Mouse (Mus musculus) skeletal muscle tissue, adult 2 months (tissue): ENCODE data around the gene Kcnh5.

ENCODE experiments used
- DNase-seq: peaks from one replicate; pipeline ENCODE4 v3.0.0-alpha.2; 2012; ENCODE audit warnings: low read depth, low spot score

Gene Kcnh5

GRCm38 (mm10) chr12:75176691-75177645 lies at the start of gene Kcnh5:
Kcnh5 (minus strand) TSS chr12:75177332.
- DNase-seq: no peak

GRCm38 (mm10) chr12:75223966-75224365 lies 46.8 kb upstream of the Kcnh5 start:
- no peak for DNase-seq

GRCm38 (mm10) chr12:75189413-75189812 lies 12.3 kb upstream of the Kcnh5 start:
- no peak for DNase-seq

- DNase-seq: no peak
Measured at GRCm38 (mm10) chr12:75182646-75183045, 5.5 kb upstream of the Kcnh5 start.

- DNase-seq: no peak
Measured at GRCm38 (mm10) chr12:75179491-75179890, 2.4 kb upstream of the Kcnh5 start.

- DNase-seq: no peak
Measured at GRCm38 (mm10) chr12:75177646-75178030, 506 bp upstream of the Kcnh5 start.

GRCm38 (mm10) chr12:75175931-75176565 lies 1.1 kb downstream of the Kcnh5 start:
- DNase-seq: no peak

GRCm38 (mm10) chr12:75170970-75171369 lies 6.2 kb downstream of the Kcnh5 start:
- DNase-seq: no peak

GRCm38 (mm10) chr12:75153076-75153568 lies 24.0 kb downstream of the Kcnh5 start:
- DNase-seq: no peak

GRCm38 (mm10) chr12:75139792-75140191 lies 37.3 kb downstream of the Kcnh5 start:
- DNase-seq: no peak

- no peak for DNase-seq
Measured at GRCm38 (mm10) chr12:75091921-75092320, 85.2 kb downstream of the Kcnh5 start.

GRCm38 (mm10) chr12:75090957-75091356 lies 86.2 kb downstream of the Kcnh5 start:
- no peak for DNase-seq

GRCm38 (mm10) chr12:75077175-75077574 lies 100.0 kb downstream of the Kcnh5 start:
- no peak for DNase-seq

GRCm38 (mm10) chr12:75071043-75071442 lies 106.1 kb downstream of the Kcnh5 start:
- no peak for DNase-seq

- DNase-seq: no peak
Measured at GRCm38 (mm10) chr12:75062571-75062970, 114.6 kb downstream of the Kcnh5 start.

GRCm38 (mm10) chr12:75061731-75062130 lies 115.4 kb downstream of the Kcnh5 start:
- peak; percentile 7 for DNase-seq

- DNase-seq: no peak
Measured at GRCm38 (mm10) chr12:75053731-75054130, 123.4 kb downstream of the Kcnh5 start.

- no peak for DNase-seq
Measured at GRCm38 (mm10) chr12:75036694-75037093, 140.4 kb downstream of the Kcnh5 start.

- DNase-seq: no peak
Measured at GRCm38 (mm10) chr12:75031970-75032864, 144.9 kb downstream of the Kcnh5 start.

- no peak for DNase-seq
Measured at GRCm38 (mm10) chr12:74971187-74971586, 205.9 kb downstream of the Kcnh5 start.

- no peak for DNase-seq
Measured at GRCm38 (mm10) chr12:74969420-74969819, 207.7 kb downstream of the Kcnh5 start.

- DNase-seq: no peak
Measured at GRCm38 (mm10) chr12:74966266-74966665, 210.9 kb downstream of the Kcnh5 start.
